In genomic region chr3:135468402-135468801, GRCm38 (mm10) we compare ENCODE assay signal across 18 mouse cellular contexts.
"Had no signal": no experiment of that assay in that cellular context is flagged by ENCODE, and none has a peak within 500 bp of the region (broad histone marks: within the 10 kb centered on the region; RNA-seq: fewer than 3 reads in every experiment).

No protein-coding gene starts in this region.

- H3K27me3 ChIP-seq: midbrain, embryonic 12.5 days; neural tube, embryonic 13.5 days; neural tube, embryonic 15.5 days had no signal

- H3K9ac ChIP-seq: lung, embryonic 14.5 days; midbrain, embryonic 12.5 days; neural tube, embryonic 13.5 days; neural tube, embryonic 15.5 days had no signal

- H3K4me3 ChIP-seq: midbrain, embryonic 10.5 days; midbrain, embryonic 12.5 days; myocyte; neural tube, embryonic 13.5 days; neural tube, embryonic 15.5 days had no signal

- ATAC-seq: midbrain, embryonic 16.5 days had no signal

- H3K27ac ChIP-seq: midbrain, embryonic 10.5 days; midbrain, embryonic 12.5 days; neural tube, embryonic 13.5 days; neural tube, embryonic 15.5 days had no signal

- H3K9me3 ChIP-seq: midbrain, embryonic 10.5 days; midbrain, embryonic 12.5 days; neural tube, embryonic 13.5 days; neural tube, embryonic 15.5 days had no signal

- H3K4me2 ChIP-seq: lung, embryonic 14.5 days; midbrain, embryonic 12.5 days; neural tube, embryonic 13.5 days; neural tube, embryonic 15.5 days had no signal

- DNase-seq: lung, embryonic 14.5 days; lung, postnatal 10 days; lung, postnatal 4 days; midbrain, embryonic 14.5 days; retina, postnatal 1 day; right cerebral cortex, adult 18-20 months; right cerebral cortex, postnatal 25 days; right cerebral cortex, postnatal 4 days; spleen, adult 18-20 months; thymus, adult 18-20 months; thymus, postnatal 14 days; thymus, postnatal 36 days had no signal

- H3K4me1 ChIP-seq: midbrain, embryonic 10.5 days; midbrain, embryonic 12.5 days; neural tube, embryonic 13.5 days; neural tube, embryonic 15.5 days had no signal
